Mouse (Mus musculus): ENCODE measurements at regions not wholly inside any gene's neighbourhood (a gene's known extent, or its start where the extent isn't known, plus 50 kb on each side); places are given as distances from the start of the nearest gene placed in this dataset.
A peak's percentile ranks its signal among the peaks of the same experiment; 100 is the strongest.

DNA sequence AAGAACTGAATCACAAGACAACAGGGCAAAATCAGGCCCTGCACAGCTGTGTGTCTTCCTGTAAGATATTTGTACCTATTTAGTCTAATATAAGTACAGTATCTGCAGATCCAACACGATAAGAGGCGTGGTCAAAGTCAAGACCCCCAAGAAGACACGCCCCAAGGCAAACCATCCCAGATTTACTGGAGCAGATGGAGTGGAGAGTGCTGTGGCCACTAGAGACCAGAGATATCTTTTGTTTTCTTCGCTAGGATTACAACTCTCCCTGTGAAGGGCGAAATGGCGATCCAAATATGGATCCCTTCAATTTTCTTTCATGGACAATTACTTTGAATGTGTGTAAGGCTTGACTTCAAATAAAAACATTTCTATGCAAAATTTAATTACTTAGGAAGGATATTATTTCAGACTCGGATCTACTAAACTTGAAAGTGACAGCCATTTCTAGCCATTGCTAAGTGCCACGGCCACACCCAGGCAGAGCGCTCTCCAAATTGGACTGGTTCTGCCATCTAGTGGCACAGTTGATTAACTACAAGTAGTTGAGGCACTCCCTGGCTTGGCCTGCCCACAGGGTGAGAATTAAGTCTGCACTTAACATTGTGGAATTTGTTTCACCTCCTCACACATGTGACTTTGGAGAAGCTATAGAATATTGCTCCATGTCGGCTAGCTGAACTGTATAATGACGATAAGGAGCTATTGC lies 140.4 kb upstream of the Gm9833 start:
- peak; percentile 98 for ATAC-seq (replicated peaks; ENCODE audit: low read depth, poor library complexity, severe bottlenecking)

DNA sequence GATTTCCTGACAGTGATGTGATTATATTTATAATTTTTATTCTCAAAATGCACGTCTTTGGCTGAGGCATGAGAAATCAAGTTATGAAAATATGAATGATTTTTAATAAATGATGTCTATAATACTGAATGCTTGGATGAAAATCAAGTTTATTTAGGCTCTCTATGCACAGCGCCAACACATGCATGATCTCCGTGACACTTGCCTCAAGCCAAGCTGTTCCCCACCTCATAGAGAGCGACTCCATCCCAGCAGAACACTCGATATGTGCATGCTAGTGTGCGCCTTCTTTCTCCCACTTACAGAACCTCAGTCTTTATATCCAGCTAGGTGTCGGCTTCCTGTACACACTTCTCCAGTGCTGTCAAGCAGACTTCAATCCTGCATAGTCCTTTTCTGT lies 139.8 kb upstream of the Gm9833 start:
- ATAC-seq (replicated peaks; ENCODE audit: low read depth, poor library complexity, severe bottlenecking), result no peak

DNA sequence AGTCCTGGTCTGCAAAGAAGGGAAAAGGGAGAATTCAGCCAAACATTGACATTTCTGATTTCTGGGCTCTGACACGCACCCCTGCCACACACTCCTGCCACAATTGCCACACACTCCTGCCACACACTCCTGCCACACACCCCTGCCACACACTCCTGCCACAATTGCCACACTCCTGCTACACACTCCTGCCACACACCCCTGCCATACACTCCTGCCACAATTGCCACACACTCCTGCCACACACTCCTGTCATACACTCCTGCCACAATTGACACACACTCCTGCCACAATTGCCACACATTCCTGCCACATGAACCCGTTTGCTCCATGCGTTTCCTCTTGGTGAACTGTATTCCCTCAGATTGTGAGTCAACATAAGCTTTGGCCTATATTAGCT lies 130.0 kb upstream of the Gm9833 start:
- ATAC-seq (replicated peaks; ENCODE audit: low read depth, poor library complexity, severe bottlenecking), result 0 out of 2 replicates have a peak, but pooled peaks have one; percentile 39

- ATAC-seq (replicated peaks; ENCODE audit: low read depth, poor library complexity, severe bottlenecking), result no peak
Observed at GRCm38 (mm10) chr3:9959716-9960661, 127.9 kb upstream of the Gm9833 start.

DNA sequence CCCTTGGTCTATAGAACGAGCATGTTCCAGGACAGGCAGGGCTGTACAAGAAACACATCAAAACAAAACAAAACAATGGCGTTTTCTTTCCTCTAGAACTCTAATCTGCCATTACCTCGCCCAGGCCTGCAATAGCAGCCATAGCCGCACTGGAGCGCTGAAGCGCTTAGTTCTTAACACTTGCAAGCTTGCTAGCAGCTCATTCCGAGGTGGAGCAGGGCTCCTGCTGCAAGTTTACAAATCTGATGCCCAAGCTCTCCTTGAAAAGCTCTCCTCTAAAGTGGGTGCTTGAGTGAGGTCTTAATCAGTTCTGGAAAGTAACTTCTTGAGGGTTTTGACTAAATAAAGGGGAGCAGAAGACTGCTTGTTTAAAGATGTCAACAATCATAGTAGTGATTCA lies 127.2 kb upstream of the Gm9833 start:
- ATAC-seq (replicated peaks; ENCODE audit: low read depth, poor library complexity, severe bottlenecking), result 0 out of 2 replicates have a peak, but pooled peaks have one; percentile 15

All from common myeloid progenitor, adult 5-6 weeks (primary cell).